Mouse (Mus musculus) fibroblast of lung, adult 2 months (primary cell): ENCODE data around the gene Vax1.

ENCODE experiments used
- DNase-seq: peaks from one replicate; pipeline ENCODE4 v3.0.0-alpha.2; 2011; ENCODE audit warnings: low read depth

Gene Vax1

DNA sequence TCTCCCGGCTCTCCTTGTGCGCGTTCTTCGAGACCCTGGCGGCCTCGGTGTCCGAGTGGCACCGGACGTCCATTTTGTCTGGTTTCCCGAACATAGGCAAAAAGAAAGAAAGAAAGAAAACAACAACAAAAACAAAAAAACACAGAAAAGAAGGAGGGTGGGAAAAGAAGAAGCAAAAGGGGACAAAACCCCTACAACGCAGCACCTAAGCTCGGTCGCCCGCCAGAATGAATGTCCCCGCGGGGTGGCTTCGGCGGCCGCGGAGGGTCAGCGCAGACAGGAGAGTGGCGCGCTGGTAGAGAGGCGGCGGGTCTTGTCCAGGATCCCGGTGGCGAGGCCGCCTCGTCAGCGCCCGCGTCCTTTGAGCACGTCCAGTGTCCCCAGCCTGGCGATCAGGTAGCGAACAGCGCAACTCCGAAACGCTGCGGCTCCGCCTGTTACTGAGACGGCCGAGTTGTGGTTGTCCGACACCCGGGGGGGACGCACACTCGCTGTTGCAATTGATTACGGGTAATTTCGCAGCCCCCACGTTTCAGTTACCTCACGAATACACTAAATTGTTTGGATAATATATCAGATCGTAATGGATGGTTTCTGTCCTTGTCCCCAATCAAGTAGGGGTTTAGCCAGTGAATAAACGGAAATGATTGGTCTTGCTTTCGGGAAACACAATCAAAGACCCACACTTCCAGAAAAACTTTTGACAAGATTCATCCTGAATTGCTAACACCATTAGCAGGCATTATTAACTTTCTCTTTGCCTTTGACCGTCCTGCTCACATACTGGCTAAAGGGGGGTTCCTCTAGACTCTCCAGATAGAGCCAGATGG lies at the start of gene Vax1:
Gene Vax1 (minus strand): TSS at position 121 of the 830 bp plus-strand sequence.
- no peak for DNase-seq

DNA sequence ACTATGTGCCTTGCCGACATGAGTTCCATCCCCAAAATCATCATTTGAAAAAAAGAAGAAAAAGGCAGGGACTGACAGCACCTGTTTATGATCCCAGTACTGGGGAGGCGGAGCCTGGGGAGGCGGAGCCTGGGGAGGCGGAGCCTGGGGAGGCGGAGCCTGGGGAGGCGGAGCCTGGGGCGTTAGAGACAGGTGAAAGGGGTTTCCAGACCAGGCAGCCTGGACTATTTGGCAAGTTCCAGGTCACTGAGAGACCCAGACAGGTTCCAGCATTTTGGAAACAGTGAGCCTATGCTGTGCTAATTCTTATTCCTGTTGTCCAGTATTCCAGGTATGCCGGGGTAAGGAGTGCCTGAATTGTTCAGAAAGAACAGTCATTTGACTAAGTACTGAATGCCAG lies 49.1 kb upstream of the Vax1 start, which contains the start of gene Kcnk18:
Gene Kcnk18 (plus strand): TSS at position 224 of the 400 bp plus-strand sequence.
- no peak for DNase-seq

DNA sequence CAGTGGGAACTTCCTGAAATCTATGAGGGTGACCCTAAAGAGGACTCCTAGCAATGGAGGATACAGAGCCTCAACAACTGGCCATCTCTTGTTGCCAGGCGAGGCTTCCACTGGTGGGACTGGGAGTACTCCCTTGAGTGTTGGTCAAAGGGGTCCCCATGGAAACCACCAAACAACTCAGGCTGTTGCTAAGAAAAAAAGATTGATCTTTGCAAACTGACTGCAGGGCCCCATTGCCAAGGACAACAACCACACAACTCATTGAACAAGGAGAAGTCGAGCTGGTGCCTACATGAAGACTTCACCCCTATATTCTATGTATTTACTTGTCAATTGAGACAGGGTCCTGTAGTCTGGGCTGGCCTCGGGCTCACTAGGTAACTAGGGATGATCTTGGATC lies 47.0 kb upstream of the Vax1 start:
- DNase-seq = no peak

DNA sequence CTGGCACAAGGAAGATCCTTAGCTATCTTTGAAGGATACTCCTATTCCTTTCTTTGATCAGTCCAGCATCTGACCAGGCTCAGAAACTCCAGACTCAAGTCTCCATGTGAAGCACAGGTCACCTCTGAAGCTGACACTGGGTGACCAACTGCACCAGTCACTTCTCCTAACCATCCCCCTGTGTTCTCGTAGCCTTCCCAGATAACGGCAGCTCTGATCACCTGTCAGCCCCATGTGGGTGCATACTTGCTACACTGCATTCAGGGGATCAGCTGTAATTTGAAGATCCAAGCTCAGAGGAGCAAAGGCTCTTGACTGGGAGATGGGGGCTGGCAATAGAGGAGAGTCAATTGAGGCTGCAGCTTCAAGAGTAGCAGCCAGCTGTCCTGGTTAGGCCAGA lies 39.1 kb upstream of the Vax1 start:
- no peak for DNase-seq

DNA sequence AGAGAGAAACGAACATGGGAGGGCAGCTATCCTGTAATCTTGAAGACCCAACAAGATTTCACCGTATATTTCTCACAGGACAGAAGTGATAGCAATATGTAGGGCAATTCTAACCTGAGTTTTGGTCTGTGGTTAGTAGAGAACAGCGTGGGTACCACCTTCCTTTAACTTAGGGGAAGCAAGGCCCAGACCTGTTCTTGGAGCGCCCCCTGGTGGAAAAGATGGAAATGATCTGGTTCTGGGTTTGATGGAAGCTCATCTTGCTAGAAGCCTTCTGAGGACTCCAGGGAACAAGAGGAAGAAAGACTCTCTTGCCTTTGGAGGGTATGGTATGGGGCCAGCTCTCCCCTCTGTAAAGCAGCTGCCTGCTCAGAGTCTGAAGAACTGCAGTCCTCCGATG lies 38.6 kb upstream of the Vax1 start:
- peak; percentile 4 for DNase-seq

DNA sequence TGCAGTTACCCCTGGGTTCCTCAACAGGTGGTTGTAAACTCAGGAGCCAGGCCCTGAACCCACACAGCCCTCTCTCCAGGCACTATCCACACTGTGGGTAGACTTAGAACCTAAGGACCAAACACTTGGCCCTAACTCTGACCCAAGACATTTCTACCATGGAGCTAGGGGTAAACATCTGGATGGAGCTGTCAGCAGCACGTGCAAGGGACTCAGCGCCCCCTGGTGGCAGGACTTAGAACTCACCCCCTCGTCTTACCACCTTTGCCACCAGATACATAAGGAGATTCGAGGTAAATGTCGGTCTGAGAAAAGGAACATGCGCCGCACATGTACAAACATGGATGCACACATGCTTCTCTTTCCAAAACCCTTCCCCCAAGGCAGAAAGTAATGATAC lies 28.3 kb upstream of the Vax1 start:
- DNase-seq = peak; percentile 6

DNA sequence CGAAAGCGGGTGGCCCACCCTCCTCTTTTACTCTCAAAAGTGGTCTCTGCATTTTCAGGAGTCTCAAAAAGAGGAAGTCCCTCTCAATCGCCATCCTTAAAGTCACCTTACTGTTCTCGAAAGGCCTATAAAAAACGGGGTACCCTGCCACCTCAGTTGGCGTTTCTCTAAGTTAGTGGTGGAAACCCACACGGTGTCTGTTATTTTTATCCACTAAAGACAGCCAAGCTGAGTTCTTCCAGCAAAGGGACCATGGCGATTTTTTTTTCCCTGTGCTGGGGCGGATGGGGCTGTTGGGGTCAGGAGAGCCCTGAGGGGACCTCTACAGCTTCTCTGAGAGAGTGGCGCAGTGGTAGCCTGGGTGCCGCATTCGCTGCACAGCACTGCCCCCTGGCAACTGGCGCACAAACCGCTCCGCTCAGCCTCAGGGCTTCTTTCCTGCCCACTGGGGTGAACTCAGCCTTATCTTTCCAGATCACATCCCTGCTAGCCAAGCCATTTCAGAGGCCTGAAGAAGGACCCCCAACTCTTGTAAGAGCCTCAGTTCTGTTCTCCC lies 26.3 kb upstream of the Vax1 start:
- no peak for DNase-seq

DNA sequence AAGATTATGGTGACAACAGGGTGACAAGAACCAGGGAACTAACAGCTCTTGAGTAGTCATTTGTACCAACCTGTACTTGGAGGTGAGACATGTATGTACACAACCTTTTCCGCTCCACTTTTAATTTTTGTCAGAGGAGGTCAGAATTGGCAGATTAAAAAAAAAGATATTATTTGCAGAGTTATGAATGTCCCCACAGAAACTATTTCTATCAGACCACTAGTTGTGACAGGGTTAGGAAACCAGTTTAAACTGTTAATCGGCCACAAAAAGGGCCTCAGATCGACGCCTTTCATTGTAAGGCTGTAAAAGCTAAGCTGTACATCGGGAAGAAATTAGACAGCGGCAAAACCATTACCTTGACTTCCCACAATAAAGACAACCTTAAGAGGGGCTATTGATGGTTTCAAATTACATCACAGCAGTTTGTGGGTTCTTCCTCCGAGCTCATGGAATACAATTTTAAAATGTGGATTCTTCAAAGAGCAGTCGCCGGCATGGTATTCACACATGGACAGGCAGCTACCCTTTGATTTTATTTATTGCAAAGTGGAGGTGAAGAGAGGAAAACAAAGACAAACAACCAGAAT lies 25.4 kb upstream of the Vax1 start:
- no peak for DNase-seq

DNA sequence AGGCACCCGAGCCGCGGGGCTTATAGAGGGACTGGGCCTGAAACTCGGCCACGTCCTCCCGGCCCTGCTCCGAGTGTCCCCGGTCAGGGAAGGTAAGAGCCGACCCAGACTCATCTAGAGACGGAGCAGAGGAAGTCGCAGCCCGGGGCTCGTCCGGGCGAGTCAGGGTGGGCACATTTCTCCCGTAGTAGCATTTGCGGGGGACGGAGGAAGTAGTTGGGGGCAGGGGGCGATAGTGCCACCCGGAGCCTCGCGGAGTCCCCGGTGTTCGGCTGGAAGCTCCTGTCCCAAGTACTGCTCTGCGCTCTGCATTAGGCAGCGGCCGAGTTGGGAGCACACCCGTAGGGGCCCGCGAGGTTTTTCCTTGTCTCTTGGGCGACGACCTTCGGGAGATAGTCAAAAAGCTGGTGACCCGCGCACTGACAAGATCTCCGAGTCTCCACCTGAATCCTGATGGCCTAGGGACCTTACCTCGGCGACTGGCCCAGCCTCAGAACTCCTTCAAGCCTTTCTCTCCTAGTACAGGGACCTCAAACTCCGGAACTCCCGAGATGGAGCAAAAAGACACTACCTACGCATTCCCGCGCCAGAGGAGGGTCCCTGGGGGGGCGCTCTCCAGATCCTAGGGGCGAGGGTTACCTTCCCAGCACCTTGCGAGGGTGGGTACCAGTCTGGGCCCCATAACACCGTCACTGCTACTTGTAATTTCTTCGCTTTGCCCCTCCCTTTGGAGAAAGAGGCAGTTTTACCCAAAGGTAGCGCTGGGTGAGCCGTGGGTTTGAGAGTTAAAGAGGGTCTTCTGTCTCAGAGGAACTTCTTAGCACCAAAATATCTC lies 24.3 kb upstream of the Vax1 start:
- no peak for DNase-seq

DNA sequence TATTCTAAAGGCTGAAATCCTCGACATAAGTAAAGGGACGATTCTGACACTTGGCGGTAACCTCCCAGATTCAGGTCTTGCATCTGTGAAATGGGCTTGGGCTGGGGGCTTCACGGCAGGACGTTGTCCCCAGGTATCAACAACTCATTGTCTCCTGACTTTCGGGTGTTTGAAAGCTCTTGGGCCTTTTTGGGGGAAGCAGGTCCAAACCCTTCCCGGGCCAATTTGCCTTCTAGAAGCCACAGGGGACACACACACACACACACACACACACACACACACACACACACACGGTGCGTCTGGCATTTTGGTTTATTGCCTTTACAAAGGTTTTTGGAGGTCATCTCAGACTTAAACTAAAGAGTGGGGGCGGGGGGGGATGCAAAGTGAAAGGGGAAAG lies 23.6 kb upstream of the Vax1 start:
- DNase-seq = no peak

DNA sequence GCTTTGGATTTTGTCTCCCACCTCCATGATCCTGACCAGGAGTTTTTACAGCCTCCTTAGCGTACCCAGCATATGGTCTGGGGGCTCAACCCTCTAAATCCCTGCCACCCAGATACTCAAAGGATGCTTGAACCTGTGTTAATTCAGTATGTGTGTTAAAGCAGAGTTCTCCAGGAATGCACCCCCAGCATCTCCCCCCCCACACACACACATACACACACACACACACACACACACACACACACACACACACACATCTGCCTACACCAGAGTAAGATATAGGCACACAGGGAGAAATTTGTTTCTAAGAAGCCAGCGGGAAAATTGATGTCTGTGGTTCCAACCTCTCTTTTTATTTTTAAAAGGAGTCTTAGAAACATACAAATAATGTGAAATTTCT lies 22.6 kb upstream of the Vax1 start:
- no peak for DNase-seq

DNA sequence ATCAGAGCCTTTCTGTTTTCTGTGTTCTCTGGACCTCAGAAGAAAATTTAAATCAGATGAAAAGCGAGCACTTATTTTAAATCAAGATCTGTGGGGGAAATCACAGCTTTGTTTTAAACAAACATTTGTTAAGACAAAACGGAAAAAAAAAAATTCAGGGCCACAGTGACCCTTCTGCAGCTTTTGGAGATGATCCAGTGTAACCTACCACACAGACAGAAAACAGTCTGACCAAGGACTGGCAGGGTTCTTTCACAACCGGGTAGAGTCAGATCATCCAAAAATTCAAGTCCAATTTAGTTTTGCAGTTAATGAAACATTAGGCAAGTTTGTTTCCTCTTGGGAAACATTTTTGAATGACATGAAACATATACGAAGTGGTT lies 21.3 kb upstream of the Vax1 start:
- DNase-seq = no peak

DNA sequence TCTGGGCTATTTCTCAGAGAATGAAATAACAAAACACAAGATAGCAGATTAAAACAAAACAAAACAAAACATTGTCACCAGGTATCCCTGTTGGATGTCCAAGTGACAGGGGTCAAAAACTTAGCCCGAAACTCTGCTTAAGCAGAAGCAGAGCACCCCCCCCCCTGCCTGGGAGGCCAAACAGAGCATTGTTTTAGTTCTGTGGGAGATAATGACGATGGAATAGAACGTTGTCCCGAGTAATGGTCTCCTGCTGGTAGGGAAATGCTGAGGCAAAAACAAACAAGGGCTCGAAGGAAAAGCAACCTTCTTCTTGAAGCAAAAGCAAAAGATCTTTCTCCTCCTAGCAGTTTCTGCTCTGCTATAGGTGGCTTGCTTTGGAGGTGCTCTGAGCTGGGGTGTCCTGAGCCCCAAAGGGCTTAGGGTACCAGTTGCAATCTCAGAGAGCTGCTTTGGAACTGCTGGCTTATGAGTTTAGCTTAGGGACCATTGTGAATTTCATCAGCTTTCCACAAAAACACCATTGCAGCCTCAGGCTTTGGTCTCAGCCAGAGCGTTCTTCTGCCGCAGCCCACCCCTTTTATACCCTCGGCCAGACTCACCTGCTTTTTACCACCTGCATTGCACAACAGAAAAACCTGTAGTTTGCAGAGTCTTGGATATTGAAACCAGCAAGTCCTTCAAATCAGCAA lies 20.7 kb upstream of the Vax1 start:
- no peak for DNase-seq

DNA sequence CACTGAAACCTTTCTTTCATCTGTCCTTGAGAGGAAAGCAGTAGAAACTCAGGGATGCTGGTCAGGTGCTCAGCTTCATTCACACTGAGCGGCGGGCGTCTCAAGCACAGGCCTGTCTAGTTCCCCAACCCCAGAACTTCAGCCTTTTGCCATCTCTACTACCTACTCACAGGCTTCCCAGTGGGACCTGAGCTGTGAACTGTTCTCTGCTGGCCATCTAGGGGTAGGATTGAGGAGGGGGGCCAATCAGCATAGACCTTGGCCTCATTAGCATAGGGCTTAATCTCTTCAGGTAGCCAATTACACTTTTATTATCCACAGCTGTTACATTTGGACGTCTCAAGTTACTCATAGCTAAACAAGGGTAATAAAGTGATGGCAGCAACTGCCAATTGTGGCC lies 19.1 kb upstream of the Vax1 start:
- no peak for DNase-seq

DNA sequence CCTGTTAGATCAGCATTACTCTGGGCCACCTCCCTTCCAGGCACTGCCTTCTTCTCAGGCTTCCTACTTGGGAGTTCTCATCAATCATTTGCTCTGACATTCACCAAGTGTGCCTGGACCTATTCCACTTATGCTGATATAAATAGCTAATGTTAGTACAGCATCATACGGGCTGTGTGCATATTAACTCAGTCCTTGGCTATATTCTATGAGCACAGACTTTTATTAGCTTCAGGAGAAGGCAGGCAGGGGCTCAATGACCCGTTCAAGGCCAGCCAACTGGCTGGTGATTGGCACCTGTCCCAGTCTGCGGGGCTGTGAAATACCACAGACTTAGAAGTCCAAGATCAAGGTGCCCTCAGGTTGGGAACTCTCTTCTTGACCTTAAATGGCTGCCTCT lies 14.1 kb upstream of the Vax1 start:
- no peak for DNase-seq

DNA sequence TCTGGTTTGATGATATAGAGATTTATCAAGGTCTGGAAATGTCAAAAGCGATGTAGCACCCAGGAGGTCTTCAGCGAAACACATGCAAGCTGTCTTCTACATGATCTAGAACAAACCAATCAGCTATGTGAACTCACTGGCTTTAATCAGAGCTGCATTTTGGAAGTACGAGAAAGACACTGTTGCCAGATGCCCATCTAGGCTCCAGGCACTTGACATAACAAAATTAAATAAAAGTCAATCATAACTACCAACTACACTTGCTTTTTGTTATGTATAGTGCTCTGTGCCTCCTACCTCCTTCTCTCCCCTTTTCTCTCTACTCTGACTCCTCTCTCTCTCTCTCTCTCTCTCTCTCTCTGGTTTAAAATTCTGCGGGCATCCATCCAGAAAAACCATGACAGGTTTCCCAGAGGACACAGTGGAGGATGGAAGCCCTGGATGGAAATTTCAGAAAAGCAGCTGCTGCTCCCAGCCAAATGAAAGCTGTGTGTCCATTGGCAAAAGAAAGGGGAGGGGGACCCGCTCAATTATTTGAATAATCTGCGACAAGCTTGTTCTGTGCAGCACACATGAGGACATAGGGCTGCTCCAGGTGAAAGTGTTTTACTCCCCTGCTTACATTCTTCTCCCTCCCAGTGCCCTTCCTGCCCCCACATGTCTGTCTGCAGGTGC lies 3.6 kb upstream of the Vax1 start:
- no peak for DNase-seq

DNA sequence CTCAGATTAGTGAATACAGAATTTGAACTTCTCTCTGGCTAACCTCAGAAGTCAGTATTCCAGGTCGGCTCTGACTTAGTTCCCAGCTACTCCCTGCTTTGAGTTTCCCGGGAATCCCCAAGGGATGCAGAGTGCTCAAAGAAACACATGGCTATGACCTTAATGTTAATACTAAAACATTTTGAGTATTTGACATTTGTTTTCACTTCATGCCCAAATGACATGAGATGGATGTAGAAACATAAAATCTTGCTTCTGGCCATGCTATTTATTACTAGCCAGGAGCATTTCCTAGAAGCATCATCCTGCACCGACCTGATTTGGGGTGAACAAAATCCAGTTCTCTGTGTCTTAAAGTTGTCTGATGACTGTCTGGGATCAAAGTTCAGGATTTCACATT lies 2.9 kb upstream of the Vax1 start:
- no peak for DNase-seq

DNA sequence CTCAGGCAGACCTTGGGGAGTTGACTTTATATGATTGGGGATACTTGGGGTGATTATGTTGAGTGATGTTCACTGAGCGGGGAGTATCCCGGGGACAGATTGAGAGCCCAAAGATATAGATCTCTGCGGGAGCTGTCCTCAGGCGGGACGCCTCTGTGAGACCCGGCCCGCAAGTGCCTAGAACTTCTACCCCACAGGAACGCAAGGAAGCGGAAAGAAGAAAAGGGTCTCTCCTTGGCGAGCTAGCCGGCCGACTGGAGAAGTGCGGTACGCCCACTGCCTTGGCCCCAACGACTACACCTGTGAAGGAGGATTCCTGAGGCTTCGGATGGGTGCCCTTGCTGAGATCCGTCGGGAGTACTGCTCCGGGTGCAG lies 2.0 kb upstream of the Vax1 start:
- DNase-seq = no peak

DNA sequence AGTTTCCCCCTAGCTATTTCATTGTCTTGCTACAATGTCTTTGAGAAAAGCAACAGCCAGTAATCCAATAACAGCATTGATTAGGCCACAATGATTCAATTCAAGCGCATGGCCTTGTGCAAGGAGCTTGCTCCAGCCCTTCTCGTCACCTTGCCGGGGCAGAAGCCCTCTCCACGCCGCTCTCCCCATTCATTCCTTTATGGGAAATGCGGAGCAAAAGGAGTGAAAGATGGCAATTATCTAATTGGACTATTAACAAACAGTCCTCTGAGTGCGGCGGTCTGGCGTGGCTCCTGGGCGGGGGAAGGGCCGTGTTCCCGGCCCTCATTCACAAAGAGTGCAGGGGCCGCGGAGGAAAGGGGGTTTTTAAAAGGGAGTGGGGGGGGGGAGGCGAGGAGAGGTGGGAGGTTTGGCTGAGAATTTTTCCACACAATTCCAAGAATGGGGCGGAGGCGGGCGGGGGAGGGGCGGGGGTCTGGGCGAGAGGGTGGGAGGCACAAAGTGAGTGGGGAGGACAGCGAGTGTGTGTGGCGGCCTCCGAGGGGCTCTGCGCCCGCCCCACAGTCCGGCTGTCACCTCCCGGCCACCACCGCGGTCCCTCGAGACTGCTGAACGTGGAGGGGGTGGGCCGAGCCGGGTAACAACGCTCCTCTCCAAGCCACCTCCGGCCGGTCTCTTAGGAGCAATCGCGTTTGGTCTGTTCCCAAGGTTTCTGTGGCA lies 1.5 kb upstream of the Vax1 start:
- DNase-seq = no peak

DNA sequence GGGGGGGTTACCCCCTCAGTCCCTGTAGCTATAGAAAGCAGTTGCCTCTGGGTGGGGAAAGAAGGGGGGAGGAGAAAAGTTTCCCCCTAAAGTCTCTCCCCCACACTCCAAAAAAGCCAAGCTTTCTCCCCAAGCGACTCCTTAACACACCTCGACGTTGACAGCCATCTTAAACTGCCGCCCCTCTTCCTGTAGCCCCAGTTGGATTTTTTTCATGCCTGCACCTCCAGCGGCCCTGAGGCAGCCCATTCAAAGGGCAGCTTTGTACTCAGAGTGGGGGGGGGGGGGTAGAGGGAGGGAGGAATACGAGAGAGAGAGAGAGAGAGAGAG lies 875 bp upstream of the Vax1 start:
- no peak for DNase-seq
